ENCODE assay signal across 22 mouse cellular contexts in the genomic region with DNA sequence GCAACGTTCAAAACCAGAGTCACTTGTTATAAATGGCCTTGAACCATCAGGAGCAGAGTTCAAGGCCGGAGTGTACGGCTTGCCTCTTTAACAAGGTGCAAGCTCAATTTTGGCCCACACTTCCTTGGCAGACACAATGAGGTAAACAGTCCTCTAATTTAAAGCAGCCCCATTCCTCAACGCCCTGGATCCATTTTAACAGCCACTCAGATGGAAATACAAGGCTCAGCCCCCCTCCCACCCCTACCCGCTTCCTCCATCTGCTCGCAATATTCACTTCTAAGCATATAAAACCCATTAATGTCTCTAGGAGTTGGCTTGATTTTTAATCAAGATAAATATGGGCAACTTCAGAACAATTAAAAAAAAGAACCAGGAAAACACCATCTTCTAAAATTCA.
"Had no signal": no experiment of that assay in that cellular context is flagged by ENCODE, and none has a peak within 500 bp of the region (broad histone marks: within the 10 kb centered on the region; RNA-seq: fewer than 3 reads in every experiment).

No protein-coding gene starts in this region.

- H3K27ac ChIP-seq: kidney, postnatal 0 days; limb, embryonic 12.5 days; liver, embryonic 12.5 days; liver, embryonic 15.5 days; lung, embryonic 15.5 days; midbrain, embryonic 10.5 days; midbrain, embryonic 13.5 days; neural tube, embryonic 15.5 days; stomach, embryonic 15.5 days had no signal

- DNase-seq: kidney, adult 2 months; kidney, postnatal 36 days; layer of hippocampus, postnatal 36 days; liver; lung, adult 18-20 months; lung, postnatal 10 days; lung, postnatal 36 days; right cerebral cortex, postnatal 25 days; spleen, adult 18-20 months; thymus, postnatal 25 days had no signal

- H3K9me3 ChIP-seq: limb, embryonic 12.5 days; liver, embryonic 12.5 days; liver, embryonic 15.5 days; lung, embryonic 15.5 days; midbrain, embryonic 10.5 days; midbrain, embryonic 13.5 days; neural tube, embryonic 15.5 days; stomach, embryonic 15.5 days had no signal

- ATAC-seq: liver, embryonic 12.5 days; midbrain, embryonic 13.5 days; midbrain, embryonic 16.5 days had no signal

- H3K4me1 ChIP-seq: liver, embryonic 12.5 days; liver, embryonic 15.5 days; lung, embryonic 15.5 days; megakaryocyte, embryonic 14.5 days; midbrain, embryonic 10.5 days; midbrain, embryonic 13.5 days; neural tube, embryonic 15.5 days; stomach, embryonic 15.5 days had no signal

- H3K36me3 ChIP-seq: limb, embryonic 12.5 days; liver, embryonic 12.5 days; liver, embryonic 15.5 days; lung, embryonic 15.5 days; midbrain, embryonic 10.5 days; midbrain, embryonic 13.5 days; neural tube, embryonic 15.5 days; stomach, embryonic 15.5 days had no signal

- H3K4me2 ChIP-seq: limb, embryonic 12.5 days; liver, embryonic 12.5 days; liver, embryonic 15.5 days; lung, embryonic 15.5 days; midbrain, embryonic 13.5 days; neural tube, embryonic 15.5 days; stomach, embryonic 15.5 days had no signal

- H3K4me3 ChIP-seq: limb, embryonic 12.5 days; liver, embryonic 12.5 days; liver, embryonic 15.5 days; lung, embryonic 15.5 days; megakaryocyte, embryonic 14.5 days; midbrain, embryonic 10.5 days; midbrain, embryonic 13.5 days; myocyte; neural tube, embryonic 15.5 days; stomach, embryonic 15.5 days had no signal

- H3K9ac ChIP-seq: limb, embryonic 12.5 days; liver, embryonic 12.5 days; liver, embryonic 15.5 days; lung, embryonic 15.5 days; midbrain, embryonic 13.5 days; neural tube, embryonic 15.5 days; stomach, embryonic 15.5 days had no signal

- H3K27me3 ChIP-seq: limb, embryonic 12.5 days; liver, embryonic 12.5 days; liver, embryonic 15.5 days; lung, embryonic 15.5 days; megakaryocyte, embryonic 14.5 days; midbrain, embryonic 13.5 days; neural tube, embryonic 15.5 days; stomach, embryonic 15.5 days had no signal
